Mouse (Mus musculus) neutrophil, adult 83 days (primary cell): Measurements from ENCODE around the gene Usf1. TPM values are rescaled to one million over a fixed set of nuclear protein-coding genes. Genes with fewer than 3 reads are reported as not detected.

ENCODE experiments used
- total RNA-seq, 2 experiments: library from RNA; stranded (reverse); gene quantifications; one replicate each; pipeline ENCODE4 v1.2.4; 2023

Gene Usf1
- total RNA-seq, result 10 to 100 TPM; 77.5 to 86.2 TPM

DNA sequence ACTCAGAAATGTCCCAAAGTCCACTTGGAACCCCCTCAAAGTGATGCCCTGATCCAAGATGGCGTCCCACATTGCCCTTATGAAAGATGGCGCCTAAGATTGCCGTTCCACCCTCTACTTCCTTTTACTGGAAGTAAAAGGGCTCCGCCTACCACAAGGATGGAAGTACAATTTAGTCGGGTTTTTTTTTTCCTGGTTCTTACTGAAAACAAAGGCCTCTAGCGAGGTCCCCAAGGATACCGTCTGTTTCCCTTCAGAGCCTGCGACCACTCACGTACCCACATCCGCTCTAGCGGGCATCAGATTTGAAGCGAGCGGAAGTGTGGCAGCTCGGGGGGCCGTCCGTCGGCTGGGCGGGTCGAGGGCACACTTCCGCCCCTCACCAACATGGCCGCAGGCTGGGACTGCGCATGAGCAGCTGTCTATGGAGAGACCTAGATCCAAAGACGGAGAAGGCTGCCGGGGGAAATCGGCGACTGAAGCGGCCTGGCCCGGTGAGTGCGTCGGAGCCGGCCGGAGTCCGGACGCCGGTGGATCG is at the start of gene Usf1:
Gene Usf1 (plus strand): TSS at position 367 of the 538 bp plus-strand sequence.

DNA sequence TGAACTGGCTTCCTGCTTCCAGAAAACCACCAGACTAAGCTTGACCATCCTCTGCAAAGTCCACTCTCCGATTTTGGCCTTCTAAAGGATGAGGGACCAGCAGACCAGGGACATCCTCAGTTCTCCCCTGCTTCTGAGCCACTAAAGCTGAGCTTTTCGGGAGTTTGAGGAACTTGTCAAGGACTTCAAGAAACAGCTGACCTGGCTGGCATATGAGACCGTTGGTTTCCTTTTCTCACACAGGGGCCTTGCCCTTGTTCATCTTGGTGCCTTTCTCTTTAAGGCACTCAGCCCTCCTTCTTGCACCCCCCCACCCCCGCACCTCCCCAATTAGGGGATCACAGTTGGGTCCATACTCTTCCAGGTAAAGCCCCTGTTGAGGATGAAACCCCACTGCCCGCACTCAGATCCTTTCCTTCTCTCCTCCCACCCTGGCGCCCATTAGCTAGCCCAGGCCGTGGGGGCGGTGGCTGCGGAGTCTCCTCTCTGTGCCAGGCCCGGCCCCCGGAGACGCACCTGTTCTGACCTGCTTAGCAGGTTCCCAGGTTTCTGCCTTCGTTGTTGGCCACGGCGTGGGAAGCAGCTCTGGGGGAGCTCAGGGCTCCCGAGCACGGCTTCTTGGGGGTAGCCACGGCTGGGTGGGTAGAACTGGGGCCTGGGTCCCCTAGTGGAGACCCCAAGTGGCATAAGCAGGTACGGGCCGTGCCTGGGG is 41.1 kb upstream of the Usf1 start, which contains the start of gene Nectin4:
Gene Nectin4 (plus strand): TSS at position 255 of the 712 bp plus-strand sequence.

DNA sequence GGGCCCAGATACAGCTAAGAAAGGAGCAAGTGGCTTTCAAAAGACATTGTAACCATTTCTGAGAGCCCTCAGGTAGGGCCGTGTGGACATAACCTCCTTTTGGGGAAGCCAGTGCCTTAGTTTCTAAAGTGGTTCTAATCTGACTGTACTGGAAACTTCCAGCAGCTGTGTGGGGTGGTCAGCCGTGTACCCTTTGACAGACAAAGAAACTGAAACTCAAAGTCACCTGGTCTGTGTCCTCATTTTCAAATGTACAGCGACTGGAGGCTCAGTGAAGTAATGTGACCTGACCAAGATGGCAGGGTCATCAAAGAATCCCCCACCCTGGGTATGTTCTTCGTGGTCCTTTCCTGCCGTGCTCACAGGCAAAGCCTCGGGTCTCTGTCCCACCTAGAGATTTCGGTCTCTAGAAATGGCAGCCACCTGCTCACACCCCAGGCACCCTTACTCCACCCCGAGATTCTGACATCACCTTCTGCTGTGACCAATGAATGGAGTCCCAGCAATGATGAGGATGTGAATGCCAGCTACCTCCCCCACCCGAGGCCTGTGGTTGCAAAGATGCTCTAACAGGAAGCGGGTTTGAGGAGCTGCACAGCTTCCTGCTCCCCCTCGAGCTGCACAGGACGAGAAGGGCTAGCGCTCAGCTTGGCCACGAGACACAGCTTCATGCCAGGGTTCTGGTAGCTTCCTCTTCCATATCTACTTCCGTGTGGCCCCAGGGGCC is 22.6 kb upstream of the Usf1 start, which contains the start of gene Arhgap30:
Gene Arhgap30 (plus strand): TSS at position 579 of the 727 bp plus-strand sequence.

DNA sequence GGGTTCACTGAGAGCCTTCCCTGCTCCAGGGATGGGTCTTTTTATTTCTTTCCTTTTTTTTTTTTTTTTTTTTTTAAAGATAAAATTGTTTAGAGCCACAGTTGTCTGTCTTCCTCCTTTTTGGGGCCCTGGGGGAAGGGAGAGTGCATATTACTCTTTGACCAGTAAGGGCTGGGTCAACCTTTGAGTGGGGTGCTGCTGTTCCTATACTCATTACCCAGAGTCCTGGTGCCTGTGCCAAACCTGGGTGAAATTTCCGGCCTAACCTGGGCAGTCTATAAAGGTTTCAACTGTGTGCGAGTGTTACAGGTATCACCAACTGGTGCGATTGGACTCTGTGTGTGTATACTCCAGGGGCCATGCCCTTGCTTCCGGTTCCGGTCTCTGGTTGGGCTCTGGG is 7.5 kb downstream of the Usf1 start, which contains the start of gene Tstd1:
Gene Tstd1 (plus strand): TSS at position 213 of the 400 bp plus-strand sequence.

DNA sequence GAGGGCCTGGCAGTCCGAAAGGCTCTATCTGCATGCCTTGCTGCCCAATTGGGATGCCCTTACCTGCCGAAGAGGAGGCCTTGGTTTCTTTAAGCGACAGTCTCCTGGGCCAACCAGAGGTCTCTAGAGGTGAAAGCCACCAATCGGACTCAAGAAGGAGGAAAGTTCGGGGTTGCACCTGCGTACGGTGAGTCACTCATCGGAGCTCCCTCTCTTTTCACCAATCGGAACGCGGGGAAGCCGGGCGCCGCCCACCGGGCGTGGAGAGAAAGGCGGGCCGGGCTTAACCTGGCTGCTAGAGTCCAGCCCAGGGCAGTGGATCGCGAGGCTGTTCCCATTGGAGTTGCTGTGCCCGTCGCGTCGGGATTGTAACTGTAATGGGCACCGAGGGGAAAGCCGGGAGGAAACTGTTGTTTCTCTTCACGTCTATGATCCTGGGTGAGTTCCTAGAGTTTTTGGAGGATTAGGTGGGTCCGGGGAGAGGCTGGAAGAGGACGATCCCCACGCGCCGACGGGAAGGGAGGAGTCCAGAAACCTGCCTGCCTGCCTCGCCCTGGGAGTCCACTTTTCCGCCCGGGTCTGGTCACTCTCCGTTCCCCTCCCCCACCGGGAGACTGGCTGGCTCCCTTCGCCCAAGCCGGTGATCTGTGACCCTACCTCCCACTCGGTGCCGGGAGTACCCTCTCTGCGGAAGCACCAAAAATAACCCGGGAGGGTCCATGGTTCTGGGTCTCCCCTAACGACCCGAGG is 26.3 kb downstream of the Usf1 start, which contains the start of gene F11r:
Gene F11r (plus strand): TSS at position 272 of the 750 bp plus-strand sequence.

Other genes with a start within 250 kb of the Usf1 start
- 1 to 10 TPM in 1 of 2 experiments, under 1 TPM in 1; 0.44 to 1.1 TPM for gene Pcp4l1, start 215.0 kb upstream of the Usf1 start, total RNA-seq
- not detected for gene Nr1i3, start 197.3 kb upstream of the Usf1 start, total RNA-seq
- gene Tomm40l, start 188.8 kb upstream of the Usf1 start, total RNA-seq, result 10 to 100 TPM; 12.6 to 13.3 TPM
- not detected for gene Apoa2, start 186.3 kb upstream of the Usf1 start, total RNA-seq
- gene Fcer1g, start 176.9 kb upstream of the Usf1 start, total RNA-seq, result 1,000 to 10,000 TPM in 1 of 2 experiments, 100 to 1,000 TPM in 1; 983 to 1,080 TPM
- gene Adamts4, start 160.9 kb upstream of the Usf1 start, total RNA-seq, result not detected
- gene Ndufs2, start 159.9 kb upstream of the Usf1 start, total RNA-seq, result 100 to 1,000 TPM in 1 of 2 experiments, 10 to 100 TPM in 1; 98.7 to 109 TPM
- gene B4galt3, start 141.0 kb upstream of the Usf1 start, total RNA-seq, result 100 to 1,000 TPM; 117 to 119 TPM
- 10 to 100 TPM; 80.1 to 81.5 TPM for gene Ppox, start 130.1 kb upstream of the Usf1 start, total RNA-seq
- 10 to 100 TPM; 31.7 to 36.2 TPM for gene Usp21, start 123.3 kb upstream of the Usf1 start, total RNA-seq
- gene Ufc1, start 116.3 kb upstream of the Usf1 start, total RNA-seq, result 10 to 100 TPM; 46.1 to 47.0 TPM
- gene Dedd, start 82.2 kb upstream of the Usf1 start, total RNA-seq, result 10 to 100 TPM; 27.2 to 28.6 TPM
- gene Nit1, start 65.7 kb upstream of the Usf1 start, total RNA-seq, result 10 to 100 TPM; 16.6 to 23.2 TPM
- gene Pfdn2, start 65.6 kb upstream of the Usf1 start, total RNA-seq, result 10 to 100 TPM; 30.1 to 30.6 TPM
- not detected for gene Klhdc9, start 50.5 kb upstream of the Usf1 start, total RNA-seq
- 1 to 10 TPM; 1.1 to 1.5 TPM for gene Nectin4, start 41.2 kb upstream of the Usf1 start, total RNA-seq
- 100 to 1,000 TPM; 193 to 235 TPM for gene Arhgap30, start 22.4 kb upstream of the Usf1 start, total RNA-seq
- gene Tstd1, start 7.6 kb downstream of the Usf1 start, total RNA-seq, result 1 to 10 TPM; 4.2 to 10.0 TPM
- 1 to 10 TPM in 1 of 2 experiments, under 1 TPM in 1; 0.18 to 1.3 TPM for gene F11r, start 26.2 kb downstream of the Usf1 start, total RNA-seq
- 1 to 10 TPM; 3.3 to 5.0 TPM for gene Alyref2, start 92.2 kb downstream of the Usf1 start, total RNA-seq
- not detected for gene Itln1, start 124.0 kb downstream of the Usf1 start, total RNA-seq
- gene Cd244a, start 147.9 kb downstream of the Usf1 start, total RNA-seq, result 10 to 100 TPM in 1 of 2 experiments, 1 to 10 TPM in 1; 7.8 to 14.4 TPM
- 10 to 100 TPM; 16.6 to 22.7 TPM for gene Ly9, start 196.1 kb downstream of the Usf1 start, total RNA-seq
- 1 to 10 TPM; 2.5 to 2.7 TPM for gene Slamf7, start 241.7 kb downstream of the Usf1 start, total RNA-seq